Mouse (Mus musculus): ENCODE data around the gene Phox2a.

GRCm38 (mm10) chr7:101817861-101818401, at the start of gene Phox2a:
- TF ChIP-seq CTCF (IDR thresholded peaks at IDR 0.05; ENCODE audit: extremely low read depth, insufficient read depth, low read length) (no peak), POLR2A (IDR thresholded peaks at IDR 0.05; ENCODE audit: extremely low read depth, insufficient read depth, low read length) (no peak)

All from cortical plate, adult 2 months (tissue).